Mouse (Mus musculus): ENCODE data around the gene Mecr.
A peak's percentile ranks its signal among the peaks of the same experiment; 100 is the strongest.
"Not testable (repeated sequence)": the region's sequence is repeated elsewhere in the genome, so short reads cannot be mapped to it uniquely, and the experiment has no call there.

The Mecr gene

DNA sequence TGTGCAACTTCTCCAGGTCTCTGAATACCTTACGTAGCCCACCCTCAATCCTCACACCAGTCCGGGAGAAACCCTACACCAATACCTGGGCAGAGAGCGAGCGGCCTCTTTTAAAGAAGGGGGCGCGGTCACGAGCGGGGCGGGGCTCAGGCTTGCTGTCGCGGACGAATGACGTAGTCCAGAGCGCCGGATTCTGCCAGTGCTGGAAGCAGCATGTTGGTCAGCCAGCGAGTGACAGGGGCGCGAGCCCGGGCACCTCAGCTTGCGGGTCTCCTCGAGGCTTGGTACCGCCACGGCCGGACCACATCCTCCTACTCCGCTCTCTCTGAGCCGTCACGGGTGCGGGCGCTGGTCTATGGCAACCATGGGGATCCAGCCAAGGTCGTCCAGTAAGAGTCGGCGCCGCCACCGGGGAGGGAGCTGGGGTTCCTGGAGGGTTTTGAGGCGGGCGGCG lies at the start of gene Mecr:
Gene Mecr, plus strand, starts transcription at position 181 of the 454 bp plus-strand sequence.
- peak; percentile 96 for DNase-seq

DNA sequence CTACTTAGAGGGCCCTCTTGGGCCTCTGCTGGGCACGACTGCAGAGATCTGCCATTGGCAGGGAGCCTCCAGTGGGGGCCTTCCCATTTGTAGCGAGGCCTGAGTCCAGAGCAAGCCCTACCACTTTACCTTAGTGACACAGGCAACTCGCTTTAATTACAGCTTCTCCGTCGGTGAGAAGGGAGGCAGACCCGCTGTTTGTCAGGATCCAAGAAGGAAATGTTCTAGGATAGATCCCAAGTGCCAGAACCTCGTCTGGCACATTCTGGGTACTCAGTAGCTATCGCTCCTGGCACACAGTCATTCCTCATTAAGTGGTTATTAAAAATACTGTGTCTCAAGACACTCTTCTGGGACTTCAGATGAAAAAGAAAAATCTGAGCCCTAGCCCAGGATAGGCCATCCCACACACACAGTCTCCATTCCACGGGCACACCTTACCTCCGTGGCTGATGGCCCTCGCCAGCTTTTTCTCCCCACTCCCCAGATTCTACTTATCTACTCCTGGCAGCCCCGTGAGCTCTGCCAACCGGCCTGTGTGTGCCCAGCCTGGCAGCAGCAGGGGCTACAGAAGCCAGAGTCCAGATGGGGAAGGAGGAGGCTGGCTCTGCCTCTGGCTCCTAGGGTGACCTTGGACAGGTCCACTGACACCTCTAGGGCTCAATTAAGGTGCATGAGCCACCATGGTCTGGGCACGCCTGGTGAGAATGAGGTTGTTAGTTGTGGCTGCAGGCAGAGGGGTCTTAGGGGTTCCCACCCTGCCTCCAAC lies 46.8 kb upstream of the Mecr start:
- DNase-seq, result no peak

DNA sequence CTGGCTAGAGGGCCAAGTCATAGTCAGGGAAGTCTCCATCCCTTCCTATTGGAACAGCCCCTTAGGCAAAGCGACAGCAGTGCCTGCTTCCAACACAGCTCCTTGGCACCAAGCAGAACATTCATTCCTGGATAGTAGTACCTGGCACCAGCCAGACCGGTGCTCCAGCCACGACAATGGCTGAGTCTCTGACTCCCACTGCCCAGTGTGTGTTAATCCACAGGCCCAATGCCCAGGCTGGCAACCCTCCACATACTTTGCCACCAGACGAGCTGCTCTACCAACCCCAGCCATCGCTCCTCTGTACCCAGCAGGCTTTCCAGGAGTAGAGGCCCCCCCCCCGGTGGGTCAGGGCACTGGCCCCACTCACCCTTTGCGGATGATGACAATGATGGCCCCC lies 45.8 kb upstream of the Mecr start:
- no peak for DNase-seq

DNA sequence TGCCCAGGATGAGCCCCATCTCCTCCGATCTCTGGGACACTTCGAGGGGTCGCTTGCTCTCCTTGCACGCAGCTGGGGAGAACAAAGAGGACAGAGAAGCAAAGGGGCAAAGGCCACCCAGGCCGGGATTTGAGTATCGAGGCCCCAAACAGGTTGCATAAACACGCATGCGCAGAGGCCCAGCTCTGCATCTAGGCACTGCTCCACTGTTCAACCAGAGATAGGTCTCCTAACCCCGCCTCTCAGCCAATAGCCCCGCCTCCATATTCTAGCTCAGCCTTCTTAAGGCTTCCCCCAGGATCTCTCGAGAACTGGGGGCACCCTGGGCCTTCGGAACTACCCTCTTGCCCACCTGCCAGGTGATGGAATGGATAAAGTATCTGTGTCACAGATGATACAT lies 45.4 kb upstream of the Mecr start:
- peak; percentile 36 for DNase-seq

DNA sequence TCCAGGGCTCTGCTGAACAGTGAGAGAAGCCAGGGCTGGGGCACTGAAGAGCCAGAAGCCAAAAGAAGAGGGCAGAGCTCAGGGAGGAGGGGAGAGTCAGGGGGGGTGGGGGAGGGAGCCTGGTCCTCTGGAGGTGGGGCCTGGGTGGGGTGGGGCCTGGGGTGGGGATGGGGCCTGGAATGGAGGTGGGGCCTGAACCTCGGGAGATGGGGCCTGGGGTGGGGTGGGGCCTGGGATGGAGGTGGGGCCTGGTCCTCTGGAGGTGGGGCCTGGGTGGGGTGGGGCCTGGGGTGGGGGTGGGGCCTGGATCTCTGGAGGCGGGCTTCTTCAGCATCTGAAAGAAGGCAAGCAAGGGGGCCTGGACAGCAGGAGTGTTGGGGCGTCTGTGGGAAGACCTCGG lies 44.3 kb upstream of the Mecr start:
- peak; percentile 15 for DNase-seq

DNA sequence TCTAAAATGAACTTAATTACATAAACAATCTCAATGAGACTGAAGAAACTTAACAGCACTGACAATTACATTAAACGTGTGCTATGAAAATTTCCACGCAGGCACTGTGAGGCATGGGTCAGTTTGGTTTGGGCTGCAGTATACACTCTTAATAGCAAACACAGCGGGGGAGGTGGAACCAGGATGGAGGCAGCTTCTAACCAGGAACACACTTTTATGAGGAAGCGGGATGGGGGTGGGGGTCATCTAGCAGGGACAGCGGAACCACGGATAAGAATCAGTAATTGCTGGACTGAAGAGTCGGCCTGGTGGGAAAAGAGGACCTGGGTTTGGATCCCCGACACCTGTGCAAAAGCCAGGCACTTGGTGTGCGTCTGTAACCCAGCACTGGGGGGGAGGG lies 39.4 kb upstream of the Mecr start:
- no peak for DNase-seq

DNA sequence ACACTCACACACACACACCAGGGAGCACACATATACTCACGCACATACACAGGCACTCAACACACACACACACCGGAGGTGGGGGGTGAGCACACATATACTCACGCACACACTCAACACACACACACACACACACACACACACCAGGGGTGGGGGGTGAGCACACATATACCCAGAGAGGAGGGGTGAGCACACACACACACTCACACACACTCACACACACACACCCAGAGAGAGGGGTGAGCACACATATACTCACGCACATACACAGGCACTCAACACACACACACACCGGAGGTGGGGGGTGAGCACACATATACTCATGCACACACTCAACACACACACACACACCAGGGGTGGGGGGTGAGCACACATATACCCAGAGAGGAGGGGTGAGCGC lies 38.5 kb upstream of the Mecr start:
- not testable (repeated sequence) for DNase-seq

DNA sequence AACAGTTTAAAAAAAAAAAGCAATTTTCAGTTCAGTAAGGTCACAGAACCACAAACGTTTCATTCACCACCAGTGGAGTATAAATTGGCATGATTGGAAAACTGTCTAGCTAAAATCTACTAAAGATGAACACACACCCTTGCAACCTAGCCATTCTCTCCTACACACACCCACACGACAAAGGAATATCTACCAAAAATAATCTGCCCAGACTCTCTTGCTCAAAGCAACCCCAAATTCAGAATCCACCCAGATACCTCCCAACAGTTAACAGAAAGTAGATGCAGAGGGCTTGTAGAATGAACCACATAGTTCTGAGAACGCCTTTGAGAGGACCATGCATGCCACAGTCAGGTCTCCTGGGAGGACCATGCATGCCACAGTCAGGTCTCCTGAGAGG lies 38.0 kb upstream of the Mecr start:
- no peak for DNase-seq

DNA sequence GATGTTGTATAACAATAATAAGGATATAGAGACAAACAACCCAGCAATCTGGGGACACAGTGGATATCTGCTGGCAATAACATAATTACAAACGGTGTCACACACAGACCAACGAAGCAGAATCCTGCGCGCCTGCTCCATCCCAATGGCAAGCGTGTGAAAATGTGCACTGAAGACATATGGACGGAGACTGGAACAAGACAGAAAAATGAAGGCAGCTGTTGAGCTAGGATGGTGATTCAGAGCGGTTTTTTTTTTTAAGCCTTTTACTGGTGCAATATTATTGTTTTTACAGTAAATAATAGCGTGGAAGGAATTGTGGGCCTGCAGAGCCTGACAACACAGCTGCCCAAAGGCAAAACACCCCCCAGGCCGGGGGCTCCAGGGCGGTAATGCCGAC lies 30.8 kb upstream of the Mecr start:
- no peak for DNase-seq

DNA sequence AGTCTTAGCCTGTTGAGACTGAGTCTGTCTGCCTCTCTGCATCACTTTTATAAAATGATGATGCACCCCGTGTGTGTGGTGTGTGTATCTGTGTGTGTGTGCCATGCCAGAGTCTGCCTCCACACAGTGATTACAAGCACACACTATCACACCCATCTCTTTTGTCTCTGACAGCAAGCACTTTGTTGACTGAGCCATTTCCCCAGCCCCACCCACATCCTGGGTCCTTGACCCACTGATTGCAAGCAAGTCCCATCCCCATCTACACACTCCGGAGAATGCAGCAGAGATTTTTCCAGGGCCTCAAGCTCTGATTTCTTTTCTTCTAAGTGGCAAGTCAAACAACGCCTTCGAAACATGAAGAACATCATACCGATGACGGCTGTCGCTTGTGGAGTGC lies 29.5 kb upstream of the Mecr start:
- DNase-seq, result no peak

DNA sequence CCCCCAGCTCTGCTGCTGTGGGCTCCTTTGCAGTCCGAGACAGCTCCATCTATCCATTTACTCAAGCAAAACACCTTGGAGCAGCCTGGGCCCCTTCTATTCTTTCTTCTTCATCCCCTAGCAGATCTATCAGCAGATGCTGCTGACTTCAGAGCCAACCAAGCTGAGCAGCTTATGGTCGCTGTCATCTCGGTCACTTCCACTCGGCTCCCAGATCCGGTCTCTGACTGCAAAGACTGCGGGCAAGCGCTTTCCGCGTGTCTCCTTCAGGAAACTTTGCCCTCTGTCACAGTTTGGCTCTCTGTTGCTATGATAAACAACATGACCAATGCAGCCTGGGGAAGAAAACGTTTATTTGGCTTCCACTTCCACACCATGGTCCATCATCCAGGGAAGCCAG lies 28.4 kb upstream of the Mecr start:
- DNase-seq, result no peak

DNA sequence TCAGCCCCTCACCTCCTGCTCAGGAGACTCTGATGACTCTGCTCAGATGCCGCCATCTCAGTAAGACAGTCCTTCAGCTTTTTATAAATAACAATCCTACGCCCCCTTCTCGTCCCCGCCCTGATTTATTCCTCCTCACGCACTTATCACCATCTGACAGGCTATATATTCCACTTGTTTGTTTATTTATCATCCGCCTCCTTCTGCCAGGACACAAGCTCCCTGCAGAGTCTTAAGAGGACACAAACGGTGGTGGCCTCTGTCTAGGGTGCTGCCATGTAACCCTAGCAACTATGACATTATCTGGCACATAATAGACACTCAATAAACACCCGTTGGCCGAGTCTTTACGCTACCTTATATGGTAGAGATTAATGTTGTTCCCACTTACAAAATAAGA lies 27.5 kb upstream of the Mecr start:
- no peak for DNase-seq

DNA sequence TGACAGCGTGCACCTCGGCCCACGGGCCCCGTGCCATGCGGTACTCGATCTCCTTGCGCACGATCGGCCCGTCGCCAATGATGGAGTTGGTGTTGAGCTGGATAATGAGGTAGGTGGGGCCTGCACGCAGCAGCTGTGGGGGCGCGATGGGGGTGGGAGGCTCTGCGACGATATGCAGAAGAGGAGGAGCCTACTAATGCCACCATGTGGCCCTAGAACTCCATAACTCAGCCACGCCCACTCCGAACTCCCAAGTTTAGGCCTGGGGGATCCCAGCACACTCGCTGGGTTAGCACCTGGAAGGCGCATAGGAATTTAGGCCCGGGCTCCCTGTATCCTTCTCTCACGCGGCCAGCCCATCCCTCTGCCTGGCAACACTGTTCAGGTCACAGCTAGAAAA lies 24.3 kb upstream of the Mecr start:
- no peak for DNase-seq

DNA sequence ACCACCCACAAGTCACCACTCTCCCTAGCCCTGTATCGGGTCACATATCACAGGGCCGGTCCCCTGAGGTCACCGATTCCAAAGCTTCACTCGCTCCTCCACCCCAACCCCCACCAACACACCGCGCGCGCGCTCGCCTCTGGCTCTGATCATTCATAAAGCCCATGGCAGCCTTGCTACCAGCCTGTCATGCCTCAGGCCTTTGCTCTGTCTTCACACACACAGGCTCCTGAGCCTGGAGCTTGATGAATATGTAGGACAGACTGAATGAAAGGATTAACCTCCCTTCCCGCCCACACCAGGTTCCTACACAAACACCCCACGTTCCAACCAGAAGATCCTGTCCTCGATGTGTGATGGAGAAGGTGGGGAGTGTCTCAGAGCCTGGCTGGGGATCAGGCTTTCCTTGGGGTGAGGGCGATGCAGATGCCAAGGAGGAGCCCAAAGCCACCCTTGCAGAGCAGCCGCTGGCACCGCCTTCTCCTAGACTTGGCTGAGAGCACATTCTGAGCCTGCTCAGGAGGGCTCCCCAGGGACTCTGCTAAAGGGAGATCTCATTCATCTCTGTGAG lies 22.0 kb upstream of the Mecr start:
- peak; percentile 55 for DNase-seq

DNA sequence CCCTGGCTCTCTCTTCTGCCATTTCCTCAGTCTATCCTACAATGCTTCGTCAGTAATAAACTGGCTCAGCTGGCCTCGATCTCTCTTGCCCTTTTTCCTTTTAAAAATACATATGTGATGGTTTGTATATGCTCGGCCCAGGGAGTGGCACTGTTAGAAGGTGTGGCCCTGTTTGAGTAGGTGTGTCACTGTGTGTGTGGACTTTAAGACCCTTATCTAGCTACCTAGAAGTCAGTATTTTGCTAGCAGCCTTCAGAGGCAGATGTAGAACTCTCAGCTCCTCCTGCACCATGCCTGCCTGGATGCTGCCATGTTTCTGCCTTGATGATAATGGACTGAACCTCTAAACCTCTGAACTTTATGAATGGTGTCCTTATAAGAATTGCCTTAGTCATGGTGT lies 20.7 kb upstream of the Mecr start:
- no peak for DNase-seq

DNA sequence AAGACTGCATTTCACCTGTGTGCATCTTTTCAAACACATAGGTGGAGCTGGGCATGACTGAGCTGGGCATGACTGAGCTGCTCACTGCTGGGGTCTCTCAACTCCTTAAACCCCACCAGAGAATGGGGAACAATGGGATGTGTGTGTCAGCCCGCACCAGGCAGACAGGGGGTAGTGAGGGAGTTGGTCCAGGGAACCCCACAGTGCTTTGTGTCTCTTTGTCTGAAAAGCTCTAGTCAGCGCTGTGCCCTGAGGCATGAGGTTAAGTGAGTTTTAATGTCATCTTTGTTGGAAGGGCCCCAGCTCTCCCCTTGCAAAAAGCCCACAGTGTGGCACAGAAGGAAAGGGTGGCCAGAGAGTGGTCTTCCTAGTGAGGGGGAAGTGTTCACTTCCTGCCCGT lies 18.3 kb upstream of the Mecr start:
- DNase-seq, result no peak

DNA sequence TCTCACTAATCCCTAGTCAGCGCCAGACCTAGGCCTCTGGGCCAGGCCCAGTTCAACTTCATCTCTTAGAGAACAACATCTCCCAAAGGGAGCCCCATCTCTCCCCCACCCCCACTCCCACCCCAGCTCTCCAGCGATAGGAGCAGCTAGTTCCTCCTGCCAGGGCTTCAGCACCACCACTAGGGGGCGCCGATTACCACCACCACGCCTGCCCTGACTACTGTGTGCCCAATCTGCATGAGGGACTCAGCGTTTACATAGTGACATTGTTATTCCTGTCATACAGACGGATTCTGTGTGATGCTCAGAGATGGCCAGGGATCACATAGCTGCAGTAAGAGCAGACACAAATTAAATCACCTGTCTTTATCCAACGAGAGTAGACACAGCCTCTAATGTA lies 17.4 kb upstream of the Mecr start:
- DNase-seq, result no peak

DNA sequence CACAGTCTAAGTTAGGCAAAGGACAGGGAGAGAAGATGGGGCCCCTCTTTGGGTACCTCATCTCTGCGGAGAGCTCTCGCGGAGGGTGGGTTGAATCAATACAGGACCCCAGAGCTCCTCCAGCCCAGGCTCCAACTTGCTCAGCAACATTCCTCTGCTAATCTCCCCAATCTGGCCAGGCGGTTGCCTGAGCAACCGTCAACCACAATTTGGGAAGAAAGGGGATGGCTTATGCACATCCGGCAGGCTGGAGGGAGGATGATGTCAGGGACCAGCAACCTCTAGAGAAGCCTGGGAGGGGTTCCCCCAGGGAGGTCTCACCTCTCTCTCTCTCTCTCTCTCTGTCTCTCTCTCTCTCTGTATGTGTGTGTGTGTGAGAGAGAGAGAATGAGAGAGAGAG lies 16.4 kb upstream of the Mecr start:
- peak; percentile 79 for DNase-seq

DNA sequence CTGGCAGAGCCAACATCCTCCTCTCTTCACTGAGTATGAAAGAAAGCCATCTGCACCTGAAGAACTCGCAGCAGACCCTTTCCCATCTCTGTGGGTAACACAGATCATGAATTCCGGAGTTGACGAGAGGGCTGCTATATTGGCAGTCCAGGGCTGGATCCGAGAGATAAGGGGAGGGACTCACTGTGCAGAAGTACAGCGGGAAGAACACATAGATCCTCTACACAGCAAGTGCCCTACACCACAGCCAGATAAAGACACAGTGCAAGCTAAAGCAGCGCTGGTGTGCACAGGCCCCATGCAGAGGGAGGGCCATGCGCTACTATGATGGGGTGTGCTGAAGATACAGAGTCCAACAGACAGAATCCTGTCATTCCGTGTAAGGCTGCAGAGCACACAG lies 14.1 kb upstream of the Mecr start:
- no peak for DNase-seq

DNA sequence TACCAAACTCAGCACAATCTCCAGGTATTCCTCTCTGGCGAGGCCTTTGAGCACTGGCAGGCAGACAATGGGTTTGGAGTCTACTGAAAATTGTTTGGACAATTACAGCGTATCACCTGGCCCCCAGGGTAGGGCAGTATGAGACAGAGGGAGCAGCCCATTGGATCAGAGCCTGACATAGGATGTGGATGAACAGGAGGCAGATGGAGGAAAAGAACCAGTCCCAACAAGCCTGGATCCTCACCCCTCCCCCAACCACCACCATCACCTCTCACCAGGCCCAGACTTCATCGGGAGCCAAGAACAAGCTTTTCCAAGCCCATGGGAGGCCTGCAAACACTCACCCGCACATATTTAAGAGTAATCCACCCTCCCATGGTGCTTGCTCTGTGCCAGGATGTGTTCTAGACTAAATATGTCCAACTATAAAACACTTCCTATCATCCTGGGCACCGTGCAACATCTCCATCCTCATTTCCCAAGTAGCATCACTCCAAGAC lies 11.7 kb upstream of the Mecr start:
- no peak for DNase-seq

DNA sequence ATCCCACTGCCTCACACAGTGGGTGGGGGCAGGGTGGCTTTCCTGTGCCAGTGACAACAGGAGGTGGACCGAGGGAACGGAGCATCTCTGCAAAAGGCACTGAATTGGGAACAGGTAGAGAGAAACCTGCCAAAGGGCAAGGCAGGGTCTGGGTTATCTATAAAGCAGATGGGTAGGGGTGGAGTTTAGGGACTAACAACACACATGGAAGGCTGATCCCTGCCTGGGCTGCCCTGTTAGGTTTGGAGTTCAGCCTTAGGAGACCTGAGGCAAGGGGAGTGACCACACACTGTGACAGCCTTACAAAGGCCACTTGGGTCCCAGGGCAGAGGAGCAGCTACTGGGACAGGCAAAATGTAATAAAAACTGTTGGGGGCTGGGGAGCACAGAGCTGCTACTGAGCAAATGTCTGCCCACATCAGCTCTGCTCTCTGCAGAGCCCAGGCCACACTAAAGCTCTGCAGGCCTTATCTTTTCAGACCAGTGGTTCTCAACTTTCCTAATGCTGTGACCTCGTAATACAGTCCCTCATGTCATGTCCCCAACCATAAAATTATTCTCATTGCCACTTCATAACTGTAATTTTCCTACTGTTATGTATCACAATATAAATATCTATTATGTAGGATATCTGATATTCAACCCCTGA lies 10.4 kb upstream of the Mecr start:
- DNase-seq, result no peak

DNA sequence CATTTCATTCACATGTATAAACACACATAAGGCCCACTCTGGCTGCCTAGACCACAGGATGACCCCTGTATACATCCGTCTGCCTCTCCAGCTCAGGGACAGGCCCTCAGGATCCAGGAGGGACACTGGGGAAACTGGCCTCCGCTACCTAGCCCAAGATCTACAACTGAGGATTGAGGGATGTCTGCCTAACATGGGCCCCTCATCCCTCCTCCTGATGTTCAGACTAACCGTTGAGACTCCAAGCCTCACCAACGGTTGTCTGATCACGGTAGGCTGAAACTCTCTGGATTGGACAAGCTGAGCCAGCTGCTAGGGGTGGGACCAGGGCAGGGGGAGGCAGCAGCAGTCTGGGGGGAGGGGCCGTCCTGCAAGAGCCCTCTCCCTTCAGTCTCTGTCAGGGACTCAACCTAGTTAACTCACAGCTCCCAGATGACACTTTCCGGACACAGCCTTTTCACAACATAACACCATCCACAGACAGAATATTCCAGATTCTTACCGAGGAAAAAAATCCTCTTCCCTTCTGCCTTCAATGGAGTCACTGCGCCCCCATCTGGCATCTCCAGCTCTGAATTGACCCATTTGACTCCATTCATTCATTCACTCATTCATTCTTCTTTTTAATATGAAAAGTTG lies 9.2 kb upstream of the Mecr start:
- DNase-seq, result peak; percentile 46

DNA sequence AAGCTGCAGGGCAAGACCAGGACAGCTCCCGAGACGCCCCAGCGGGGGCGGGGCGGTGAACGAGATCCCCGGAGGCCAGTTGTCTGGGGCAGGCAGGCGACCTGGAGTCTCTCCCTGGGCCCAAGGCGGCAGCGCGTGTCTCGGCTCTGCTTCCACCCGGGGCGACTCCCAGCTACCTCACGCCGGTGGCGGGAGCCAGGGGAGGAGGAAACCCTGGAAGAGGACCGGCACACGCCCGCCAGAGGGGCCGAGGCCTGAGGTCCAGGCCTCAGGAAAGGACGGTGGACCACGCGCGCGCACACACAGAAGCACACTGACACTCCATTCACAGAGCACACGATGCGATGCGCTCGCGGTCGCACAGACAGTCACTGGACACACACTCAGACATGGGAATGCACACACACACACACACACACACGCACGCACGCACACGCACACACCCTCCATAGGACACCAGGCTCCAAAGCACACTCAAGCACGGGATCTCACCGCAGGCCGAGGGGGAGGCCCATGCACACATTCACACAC lies 6.9 kb upstream of the Mecr start:
- DNase-seq, result peak; percentile 66
